Mouse (Mus musculus) liver, embryonic 14.5 days (tissue): Measurements from ENCODE around the gene Ddb2. TPM values are rescaled to one million over a fixed set of nuclear protein-coding genes. Genes with fewer than 3 reads are reported as not detected.

Experiments used
- ATAC-seq: fragments of 200-750 bp; cut with Nextera tagmentation; 2 replicates; pipeline ENCODE4 v1.8.0; 2017; ENCODE audit warnings: moderate number of reproducible peaks, mild to moderate bottlenecking, moderate library complexity; ENCODE audit not compliant: insufficient read depth
- DNase-seq, 3 experiments: peaks; one replicate each; pipeline ENCODE4 v3.0.0-alpha.2; 2012 to 2013; ENCODE audit warnings: low read depth in 3 of 3, low spot score in 3 of 3
- H3K27ac ChIP-seq: fragments of 300-500 bp; sonication (generic); 2 replicates; pipeline ENCODE4 v1.5.1; 2014; ENCODE audit warnings: moderate library complexity, mild to moderate bottlenecking, control low read depth, inconsistent platforms
- H3K27me3 ChIP-seq: fragments of 300-500 bp; sonication (generic); 2 replicates; pipeline ENCODE4 v1.6.1; 2014; ENCODE audit warnings: mild to moderate bottlenecking, low read length, moderate library complexity; ENCODE audit not compliant: control insufficient read depth, insufficient read depth
- H3K36me3 ChIP-seq: fragments of 300-500 bp; sonication (generic); replicated peaks from 2 replicates; pipeline ENCODE4 v1.6.1; 2014; ENCODE audit warnings: low read depth; ENCODE audit not compliant: control insufficient read depth, insufficient read depth
- H3K4me1 ChIP-seq, 2 experiments: fragments of 200-500 bp in 1 of 2; fragments of 300-500 bp in 1 of 2; sonication (generic) in 1 of 2; replicated peaks; 2 replicates each; pipeline ENCODE4 v1.6.1; 2012 to 2014; ENCODE audit warnings: antibody characterized with exemption in 1 of 2, inconsistent platforms in 1 of 2, low read length in 1 of 2; ENCODE audit not compliant: control insufficient read depth in 2 of 2, insufficient read depth in 2 of 2
- H3K4me2 ChIP-seq: fragments of 300-500 bp; sonication (generic); 2 replicates; pipeline ENCODE4 v1.6.1; 2014; ENCODE audit warnings: low read depth, mild to moderate bottlenecking, control low read depth, moderate library complexity
- H3K4me3 ChIP-seq, 2 experiments: fragments of 200-500 bp in 1 of 2; fragments of 300-500 bp in 1 of 2; sonication (generic) in 1 of 2; 2 replicates each; pipeline ENCODE4 v1.5.1; 2012 to 2014; ENCODE audit warnings: low read depth in 2 of 2, low read length in 2 of 2, mild to moderate bottlenecking in 2 of 2, control low read depth in 1 of 2, inconsistent platforms in 1 of 2, moderate library complexity in 1 of 2; ENCODE audit not compliant: insufficient read depth in 1 of 2
- H3K9ac ChIP-seq: fragments of 300-500 bp; sonication (generic); replicated peaks from 2 replicates; pipeline ENCODE4 v1.6.1; 2014; ENCODE audit warnings: mild to moderate bottlenecking, control low read depth, moderate library complexity
- H3K9me3 ChIP-seq: fragments of 300-500 bp; sonication (generic); 2 replicates; pipeline ENCODE4 v1.6.1; 2016; ENCODE audit warnings: low read length, mixed read lengths; ENCODE audit not compliant: control insufficient read depth
- CTCF ChIP-seq: IDR thresholded peaks from 2 replicates; pipeline ENCODE4 v1.5.1; 2016; ENCODE audit warnings: antibody characterized with exemption, low read depth, control low read depth
- EP300 ChIP-seq: IDR thresholded peaks from 2 replicates; pipeline ENCODE4 v1.6.1; 2016; ENCODE audit warnings: antibody characterized with exemption, low read depth
- WGBS: fragments of 180-500 bp; shearing (Covaris S2); extraction: QIAGEN DNeasy Blood & Tissue Kit; methylation state at CpG from one replicate; pipeline ENCODE4 v1.1.7; 2014; ENCODE audit not compliant: insufficient replicate concordance; 5-methylcytosine and 5-hydroxymethylcytosine counted together
- polyA plus RNA-seq, 2 experiments: library from polyadenylated mRNA; depleted of rRNA in 1 of 2; stranded (reverse) in 1 of 2; unstranded in 1 of 2; fragments of >200 nt; fragmentation: Nextera tagmentation in 1 of 2; extraction: Ambion mirVana in 1 of 2; gene quantifications; 2 replicates each; pipeline versions ENCODE4 v1.2.1 to v1.2.3; 2012 to 2014

Gene Ddb2
- polyA plus RNA-seq, 2 experiments, result 5.9 to 9.0 TPM

DNA sequence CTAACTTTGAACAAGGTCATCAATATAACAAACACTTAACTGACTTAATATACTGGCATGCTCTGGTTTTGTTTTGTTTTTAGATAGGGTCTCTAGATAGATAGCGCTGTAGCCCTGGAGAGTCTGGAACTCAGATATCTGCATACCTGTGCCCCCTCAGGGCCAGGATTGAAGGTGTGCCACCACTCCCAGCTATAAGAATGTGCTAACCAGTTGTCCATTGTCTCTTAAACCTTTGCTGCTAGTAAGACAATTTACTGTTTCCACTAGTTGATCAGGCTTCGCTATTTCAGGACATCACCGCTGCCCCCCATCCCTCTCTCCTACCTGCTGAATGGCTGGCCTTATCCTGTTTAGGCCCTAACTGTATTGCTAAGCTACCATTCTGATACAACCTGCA, 16.3 kb downstream of the Ddb2 start:
- Histone ChIP-seq H3K4me1 (no peaks in the 10 kb centered on the region; a peak in 1 of 4 replicates), H3K36me3 (no peaks in the 10 kb centered on the region; the same call in 1 of the 2 replicates), H3K9ac (no peak overlapping the region), H3K9me3 (no peaks in the 10 kb centered on the region), H3K27ac (no peak overlapping the region), H3K27me3 (no peaks in the 10 kb centered on the region), H3K4me2 (no peak overlapping the region), H3K4me3 (no peak overlapping the region)
- 80% methylated on average over 3 of the region's 3 CpGs for WGBS
- DNase-seq, result no peak
- ATAC-seq, result no peak
- no peak for TF ChIP-seq EP300
- no peak for TF ChIP-seq CTCF

GRCm38 (mm10) chr2:91217032-91217431, 19.8 kb downstream of the Ddb2 start:
- H3K9ac ChIP-seq, result no peak overlapping the region
- ATAC-seq (no peak), DNase-seq (no peak)
- H3K36me3 ChIP-seq, result peaks cover under 1% of the 10 kb centered on the region; the same call in 1 of the 2 replicates
- no peaks in the 10 kb centered on the region; a peak in 1 of 4 replicates for H3K4me1 ChIP-seq
- H3K4me3 ChIP-seq, result no peak overlapping the region
- 62% methylated on average over 4 of the region's 4 CpGs for WGBS
- H3K27ac ChIP-seq, result no peak overlapping the region
- no peak overlapping the region for H3K4me2 ChIP-seq
- H3K9me3 ChIP-seq, result no peaks in the 10 kb centered on the region
- TF ChIP-seq EP300, result no peak
- TF ChIP-seq CTCF, result no peak
- H3K27me3 ChIP-seq, result no peaks in the 10 kb centered on the region

- ATAC-seq, result no peak
- TF ChIP-seq EP300 (no peak), CTCF (peak; percentile 26; the same call in 1 of the 2 replicates)
Observed at GRCm38 (mm10) chr2:91213311-91213710, 23.5 kb downstream of the Ddb2 start.

DNA sequence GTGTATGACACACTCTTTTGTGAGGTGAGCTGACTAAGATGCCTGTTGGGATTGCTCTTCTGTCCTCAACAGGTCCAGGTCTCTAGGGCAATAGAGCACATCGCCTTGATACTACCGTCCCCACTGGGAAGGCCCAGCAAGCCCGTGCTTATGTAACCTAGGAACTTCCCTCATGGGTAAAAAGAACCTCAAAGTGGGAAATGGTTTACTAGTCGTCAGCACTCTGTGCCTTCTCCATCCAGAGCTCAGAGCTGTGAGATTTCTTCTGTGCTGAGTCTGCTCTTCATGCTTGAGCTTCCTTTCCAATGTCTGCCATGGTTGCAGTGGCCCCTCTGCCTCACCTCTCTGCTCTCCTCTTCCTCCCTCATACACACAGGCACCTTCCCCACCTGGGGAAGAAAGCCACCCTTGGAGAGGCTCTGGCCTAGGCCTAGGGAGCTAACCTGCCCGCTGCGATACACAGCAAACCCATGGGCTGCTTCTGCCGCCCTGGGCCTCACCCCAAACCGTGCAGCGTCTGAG, 30.5 kb downstream of the Ddb2 start:
- Histone ChIP-seq H3K27me3 (no peaks in the 10 kb centered on the region), H3K36me3 (peaks cover 16% of the 10 kb centered on the region), H3K9me3 (no peaks in the 10 kb centered on the region), H3K27ac (no peak overlapping the region), H3K9ac (no peak overlapping the region), H3K4me2 (no peak overlapping the region), H3K4me1 (peaks cover 9 to 13% of the 10 kb centered on the region in 2 experiments), H3K4me3 (no peak overlapping the region)
- ATAC-seq, result no peak
- TF ChIP-seq EP300, result no peak
- no peak for TF ChIP-seq CTCF
- no peak for DNase-seq
- 64% methylated on average over 9 of the region's 9 CpGs for WGBS

More at GRCm38 (mm10) chr2:91213311-91213710, 23.5 kb downstream of the Ddb2 start:
- H3K4me3 ChIP-seq, result no peak overlapping the region
- no peaks in the 10 kb centered on the region for H3K27me3 ChIP-seq
- no peak overlapping the region for H3K27ac ChIP-seq
- DNase-seq, result no peak
- no peak overlapping the region for H3K4me2 ChIP-seq
- no peaks in the 10 kb centered on the region; a peak in 1 of 4 replicates for H3K4me1 ChIP-seq
- H3K36me3 ChIP-seq, result peaks cover 8% of the 10 kb centered on the region
- no peaks in the 10 kb centered on the region for H3K9me3 ChIP-seq
- no peak overlapping the region for H3K9ac ChIP-seq

- 11% methylated on average over 20 of the region's 20 CpGs for WGBS
- Histone ChIP-seq H3K9ac (peak overlapping the region; percentile 89), H3K9me3 (no peaks in the 10 kb centered on the region), H3K36me3 (peaks cover 8% of the 10 kb centered on the region), H3K27me3 (no peaks in the 10 kb centered on the region), H3K4me1 (peaks cover 9 to 13% of the 10 kb centered on the region in 2 experiments), H3K27ac (peak overlapping the region; percentile 32), H3K4me2 (peak overlapping the region; percentile 78), H3K4me3 (peak overlapping the region; percentile 82 to 99)
- TF ChIP-seq CTCF (no peak), EP300 (no peak; the same call in 1 of the 2 replicates)
- DNase-seq, result no peak
- ATAC-seq, result peak; percentile 33
Observed at GRCm38 (mm10) chr2:91202972-91203656, 33.7 kb downstream of the Ddb2 start.
